Mouse (Mus musculus) B cell, adult 2 months (primary cell): Measurements from ENCODE around the gene Ercc6l.
"Not testable (repeated sequence)": the region's sequence is repeated elsewhere in the genome, so short reads cannot be mapped to it uniquely, and the experiment has no call there.

ENCODE experiments used
- DNase-seq, 2 experiments: peaks; one replicate each; pipeline ENCODE4 v3.0.0; 2022

Gene Ercc6l

DNA sequence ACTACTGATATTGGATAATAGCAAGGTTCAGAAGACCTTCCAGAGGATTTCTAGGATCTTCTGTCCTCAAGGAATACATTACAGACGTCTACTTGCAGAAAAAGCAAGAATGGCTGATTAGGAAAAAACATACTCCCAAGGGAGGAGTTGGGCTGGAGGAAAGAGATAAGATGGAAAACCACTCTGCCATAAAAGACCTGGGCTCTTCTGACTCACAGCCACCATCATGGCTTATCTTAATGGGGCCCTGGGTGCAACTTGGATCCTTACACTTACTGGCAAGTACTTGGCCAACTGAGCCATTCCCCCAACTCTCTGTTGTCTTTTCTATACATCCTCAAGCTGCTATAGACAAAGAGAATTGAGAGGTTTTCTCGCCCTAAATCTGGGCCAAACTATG is 53.1 kb downstream of the Ercc6l start:
- DNase-seq = not testable (repeated sequence)

DNA sequence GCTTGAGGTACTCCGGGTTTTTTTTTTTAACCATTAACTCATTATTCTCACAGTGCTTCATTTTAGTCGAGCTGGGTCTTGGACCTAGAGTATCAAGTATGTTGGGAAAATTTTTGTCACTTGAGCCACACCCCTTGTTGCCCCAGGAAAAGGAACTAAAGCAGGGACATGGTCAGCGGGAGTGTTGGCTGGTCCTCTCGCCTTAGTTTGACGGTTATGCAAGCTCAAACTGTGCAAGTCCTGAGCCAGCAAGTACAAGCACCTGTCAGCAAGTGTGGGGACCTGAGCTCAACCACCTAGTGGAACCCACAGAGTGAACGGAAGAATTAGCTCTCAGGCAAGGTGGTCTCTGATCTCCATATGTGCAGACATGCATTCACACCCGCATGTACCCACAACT is 55.0 kb downstream of the Ercc6l start:
- DNase-seq = no peak

DNA sequence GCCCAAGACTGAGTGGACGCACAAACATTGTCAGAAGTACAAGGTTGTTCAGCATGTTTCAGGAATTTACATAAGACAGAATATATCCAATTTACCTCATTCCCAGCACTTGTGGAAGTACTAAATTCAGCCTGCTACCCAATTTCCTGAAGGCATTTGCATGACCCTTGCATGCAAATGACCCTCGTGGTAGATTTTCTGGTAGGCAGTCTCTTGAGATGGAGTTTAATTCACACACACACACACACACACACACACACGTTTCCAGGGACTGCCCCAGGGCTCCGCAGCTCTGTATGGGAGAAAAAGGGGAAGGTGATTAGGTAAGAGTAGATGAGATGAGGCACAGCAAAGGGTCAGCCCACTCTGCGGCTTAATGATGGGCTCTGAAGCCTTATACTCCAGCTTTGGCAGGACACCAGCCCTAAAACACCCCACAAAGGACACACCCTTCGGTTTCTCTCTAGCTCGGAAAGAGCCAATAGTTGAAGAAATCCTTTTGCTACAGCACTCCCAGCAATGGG is 62.4 kb downstream of the Ercc6l start:
- peak in 1 of 2 experiments; percentile 19 for DNase-seq
